Mouse (Mus musculus) small intestine, adult 2 months (tissue): ENCODE results near the gene Krt10.

ENCODE experiments used
- CTCF ChIP-seq: fragments of 200-500 bp; IDR thresholded peaks from 2 replicates; pipeline ENCODE4 v1.5.1; 2012; ENCODE audit warnings: low read depth, mild to moderate bottlenecking, control low read depth, inconsistent platforms, low read length, moderate library complexity, mixed read lengths; ENCODE audit not compliant: insufficient replicate concordance, insufficient read length; ENCODE audit errors: extremely low read depth
- POLR2A ChIP-seq: fragments of 200-500 bp; IDR thresholded peaks from 2 replicates; pipeline ENCODE4 v1.6.1; 2012; ENCODE audit warnings: low read depth, mild to moderate bottlenecking, control low read depth, inconsistent platforms, low read length, moderate library complexity

DNA sequence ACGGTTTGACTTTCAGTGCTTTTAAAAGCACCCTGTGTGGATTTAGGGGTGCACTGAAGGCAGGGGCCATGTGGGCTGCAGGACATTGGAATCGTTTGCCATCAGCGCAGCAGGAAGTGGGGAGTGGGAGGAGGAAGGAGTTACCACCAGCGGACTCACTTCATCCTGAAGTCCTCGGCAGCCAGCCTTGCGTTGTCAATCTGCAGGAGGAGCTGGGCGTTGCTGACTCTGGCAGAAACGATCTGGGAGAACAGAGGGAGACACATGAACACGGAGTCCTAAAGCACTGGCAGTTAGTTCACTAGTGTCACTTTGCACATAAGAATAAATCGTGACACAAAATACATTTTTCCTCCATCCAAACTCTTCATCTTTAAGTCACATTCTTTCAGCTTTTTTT is 31.4 kb upstream of the Krt10 start:
- no peak for TF ChIP-seq POLR2A
- no peak for TF ChIP-seq CTCF
